Mouse (Mus musculus): Measurements from ENCODE around the gene Nfasc.

DNA sequence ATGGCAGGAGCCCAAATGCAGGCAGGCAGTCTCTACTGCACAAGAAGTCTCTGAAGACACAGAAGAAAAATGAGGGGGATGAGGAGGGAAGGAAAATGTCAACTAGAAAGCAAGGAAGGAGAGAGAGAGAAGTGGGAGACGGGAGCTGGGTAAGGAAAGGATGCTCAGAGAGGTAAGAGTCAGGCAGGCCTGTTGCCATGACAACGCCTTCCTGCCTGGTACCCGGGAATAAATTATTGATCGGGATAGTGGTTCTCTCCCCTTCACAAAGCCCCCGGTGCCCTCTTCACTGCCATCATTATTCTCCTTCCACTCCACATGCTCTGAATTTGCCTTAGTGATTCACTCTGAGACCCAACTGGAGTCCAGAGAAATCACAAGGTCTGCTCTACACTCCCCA, 23.4 kb downstream of the Nfasc start:
- no peak for TF ChIP-seq GATA1 (IDR thresholded peaks at IDR 0.05; ENCODE audit: borderline replicate concordance, low read length)
- TF ChIP-seq FLI1 (IDR thresholded peaks at IDR 0.05; ENCODE audit: low read length), result no peak

Data from megakaryocyte, embryonic 14.5 days (primary cell).